Mouse (Mus musculus): ENCODE measurements around the gene Rnase10.

- no peak for TF ChIP-seq POLR2AphosphoS2 (IDR thresholded peaks at IDR 0.05; ENCODE audit: insufficient read length, low read depth)
- no peak for TF ChIP-seq POLR2A (IDR thresholded peaks at IDR 0.05; ENCODE audit: insufficient read length, low read depth)
- TF ChIP-seq CEBPB (IDR thresholded peaks at IDR 0.05; ENCODE audit: insufficient read depth, poor library complexity, severe bottlenecking): no peak
- no peak for TF ChIP-seq MAX (IDR thresholded peaks at IDR 0.05; ENCODE audit: low read depth)
- TF ChIP-seq E2F4 (IDR thresholded peaks at IDR 0.05; ENCODE audit: insufficient read depth): no peak
These were observed 42.5 kb downstream of the Rnase10 start, which contains the start of gene Rnase11 for GRCm38 (mm10) chr14:51050063-51050462.

Measured in myocyte (in vitro differentiated cells).